Mouse (Mus musculus): ENCODE data around the gene Tnfrsf13c.

Tnfrsf13c gene

DNA sequence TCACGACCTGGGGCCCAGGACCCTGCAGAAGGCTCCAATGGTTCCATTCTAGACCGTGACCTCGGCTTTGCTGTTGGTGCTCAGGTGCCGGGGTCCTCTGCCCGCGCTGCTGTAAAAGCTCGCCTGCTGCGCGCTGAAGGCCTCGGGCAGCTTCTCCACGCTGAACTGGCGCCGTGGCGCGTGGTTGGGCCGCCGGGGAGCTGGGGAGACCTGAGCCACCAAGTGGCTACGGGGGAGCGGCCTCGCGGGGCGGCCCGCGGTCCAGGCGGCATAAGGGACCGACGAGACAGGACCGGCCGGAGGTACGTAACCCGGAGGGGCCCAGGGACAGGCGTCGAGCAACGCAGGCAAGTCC, 17.1 kb downstream of the Tnfrsf13c start:
- DNase-seq = no peak

DNA sequence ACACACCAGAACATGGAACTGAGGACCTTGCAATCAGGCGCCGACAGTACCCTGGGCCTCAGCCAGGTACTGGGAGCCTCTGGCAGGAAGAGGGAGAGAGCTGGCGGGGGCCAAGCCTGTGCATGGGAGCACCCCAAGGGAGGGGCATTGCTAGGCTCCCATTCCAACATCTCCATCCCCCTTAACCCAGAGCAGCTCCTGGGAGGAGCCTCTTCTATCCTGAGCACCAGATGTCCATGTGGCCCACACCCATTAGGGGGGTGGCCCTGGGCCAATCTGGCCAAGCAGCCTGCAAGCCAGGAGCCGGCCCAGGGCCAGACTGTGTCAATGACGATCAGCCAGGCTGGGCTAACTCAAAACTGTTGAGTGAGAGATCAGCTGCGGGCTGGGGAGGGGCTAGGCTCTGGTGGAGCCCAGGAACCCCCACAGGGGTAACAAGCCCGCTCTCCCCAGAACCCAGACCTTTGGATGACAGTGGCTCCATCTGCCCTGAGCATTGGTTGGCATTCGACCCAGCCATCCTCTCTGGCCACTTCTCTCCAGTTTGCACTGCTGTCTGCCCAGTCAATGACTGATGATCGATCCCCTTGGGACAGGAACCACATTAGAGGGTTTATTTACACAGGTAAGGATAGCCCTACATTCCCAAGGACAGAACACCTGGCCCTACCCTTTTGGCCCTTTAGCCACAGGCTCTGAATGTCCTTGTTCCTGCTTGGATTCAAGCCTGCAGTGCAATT, 17.6 kb downstream of the Tnfrsf13c start:
- DNase-seq = peak; percentile 63

DNA sequence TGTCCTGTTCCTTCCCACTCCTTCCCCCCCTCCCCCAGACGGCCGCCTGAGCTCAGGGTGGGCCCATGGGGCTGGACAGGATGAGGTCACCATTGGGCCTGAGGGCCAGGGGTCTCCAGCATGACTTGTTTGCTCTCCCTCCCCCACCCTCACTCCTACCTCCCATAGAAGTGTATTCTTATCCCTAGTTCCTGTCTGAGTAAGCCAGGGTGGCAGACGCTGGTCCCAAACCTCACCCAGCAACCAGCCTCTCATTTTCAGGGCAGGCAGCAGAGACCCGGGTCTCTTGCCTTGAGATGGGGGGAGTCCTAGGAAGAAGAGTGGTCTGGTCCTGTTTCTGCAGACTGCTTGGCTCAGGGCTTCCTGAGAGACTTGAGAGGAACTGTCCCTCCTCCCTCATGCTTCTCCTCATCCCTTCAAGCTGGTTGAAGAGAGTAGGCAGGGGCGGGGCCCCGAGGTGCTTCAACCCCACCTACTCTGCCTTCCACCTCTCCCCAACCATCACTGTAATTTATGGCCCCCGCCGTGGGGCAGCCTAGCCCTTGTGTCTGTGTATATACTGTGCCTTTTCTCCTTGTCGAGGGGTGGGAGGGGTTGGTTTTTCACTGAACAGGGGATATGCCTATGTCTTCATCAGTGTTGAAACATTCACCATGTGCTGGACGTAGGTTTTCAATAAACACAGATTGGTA, 19.3 kb downstream of the Tnfrsf13c start:
- no peak for DNase-seq

- DNase-seq = no peak
These were observed 20.4 kb downstream of the Tnfrsf13c start for GRCm38 (mm10) chr15:82203611-82204351.

DNA sequence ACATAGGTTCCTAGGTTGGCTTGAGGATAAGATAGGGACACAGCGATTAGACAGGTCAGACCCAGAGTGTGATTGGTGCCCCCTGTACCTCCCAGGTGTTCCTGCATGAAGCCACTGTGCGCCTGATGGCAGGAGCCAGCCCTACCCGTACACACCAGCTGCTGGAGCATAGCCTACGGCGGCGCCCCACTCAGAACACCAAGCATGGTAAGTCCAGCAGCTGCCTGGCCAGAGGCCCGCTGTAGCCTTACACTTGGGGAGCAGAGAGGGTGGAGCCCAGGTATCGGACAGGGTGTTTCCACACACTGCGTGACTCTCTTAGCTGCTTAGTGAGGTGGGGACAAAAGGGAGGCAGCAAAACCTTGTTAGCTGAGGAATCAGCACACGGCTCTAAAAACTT, 21.1 kb downstream of the Tnfrsf13c start:
- DNase-seq = no peak

DNA sequence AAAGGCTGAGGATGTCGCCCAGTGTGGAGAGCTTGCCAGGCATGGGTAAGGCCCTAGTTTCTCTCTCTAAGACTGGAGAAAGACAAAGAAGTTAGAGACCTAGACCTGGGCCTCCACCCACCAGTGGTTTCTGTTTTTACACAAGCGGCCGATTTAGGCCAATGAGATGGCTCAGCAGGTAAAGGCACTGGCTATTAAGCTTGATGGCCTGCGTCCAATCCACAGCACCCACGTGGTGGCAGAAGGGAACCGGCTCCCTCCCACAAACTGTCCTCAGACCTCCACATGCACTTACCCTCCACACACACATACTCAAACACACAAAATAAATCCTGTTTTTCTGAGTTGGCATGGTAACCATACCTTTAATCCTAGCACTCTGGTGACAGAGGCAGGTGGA, 22.1 kb downstream of the Tnfrsf13c start:
- no peak for DNase-seq

- no peak for DNase-seq
These were observed 24.6 kb downstream of the Tnfrsf13c start for GRCm38 (mm10) chr15:82199546-82199945.

- DNase-seq = no peak
These were observed 25.8 kb downstream of the Tnfrsf13c start for GRCm38 (mm10) chr15:82198342-82198741.

DNA sequence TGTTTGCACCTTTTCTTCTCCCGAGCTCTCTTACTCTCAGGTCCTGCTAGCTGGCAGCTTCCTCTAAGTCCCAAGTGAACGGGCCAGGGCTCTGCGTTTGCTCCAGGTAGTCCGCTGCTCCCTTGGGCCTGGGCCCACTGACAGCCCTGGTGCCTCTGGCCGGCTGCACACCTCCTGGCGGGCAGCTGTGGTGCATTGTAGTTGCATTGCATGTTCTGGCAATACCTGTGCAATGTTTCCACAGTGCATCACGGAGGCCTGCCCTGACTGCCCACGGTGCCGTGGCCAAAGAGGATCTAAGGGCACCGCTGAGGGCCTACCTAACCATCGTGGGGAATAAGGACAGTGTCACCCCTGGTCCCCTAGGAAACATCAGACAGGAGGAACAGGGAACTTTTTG, 26.2 kb downstream of the Tnfrsf13c start:
- DNase-seq = no peak

GRCm38 (mm10) chr15:82197246-82197750, 26.9 kb downstream of the Tnfrsf13c start:
- no peak for DNase-seq

- DNase-seq = no peak
These were observed 27.9 kb downstream of the Tnfrsf13c start for GRCm38 (mm10) chr15:82196300-82196699.

- no peak for DNase-seq
These were observed 31.6 kb downstream of the Tnfrsf13c start for GRCm38 (mm10) chr15:82192617-82193016.

DNA sequence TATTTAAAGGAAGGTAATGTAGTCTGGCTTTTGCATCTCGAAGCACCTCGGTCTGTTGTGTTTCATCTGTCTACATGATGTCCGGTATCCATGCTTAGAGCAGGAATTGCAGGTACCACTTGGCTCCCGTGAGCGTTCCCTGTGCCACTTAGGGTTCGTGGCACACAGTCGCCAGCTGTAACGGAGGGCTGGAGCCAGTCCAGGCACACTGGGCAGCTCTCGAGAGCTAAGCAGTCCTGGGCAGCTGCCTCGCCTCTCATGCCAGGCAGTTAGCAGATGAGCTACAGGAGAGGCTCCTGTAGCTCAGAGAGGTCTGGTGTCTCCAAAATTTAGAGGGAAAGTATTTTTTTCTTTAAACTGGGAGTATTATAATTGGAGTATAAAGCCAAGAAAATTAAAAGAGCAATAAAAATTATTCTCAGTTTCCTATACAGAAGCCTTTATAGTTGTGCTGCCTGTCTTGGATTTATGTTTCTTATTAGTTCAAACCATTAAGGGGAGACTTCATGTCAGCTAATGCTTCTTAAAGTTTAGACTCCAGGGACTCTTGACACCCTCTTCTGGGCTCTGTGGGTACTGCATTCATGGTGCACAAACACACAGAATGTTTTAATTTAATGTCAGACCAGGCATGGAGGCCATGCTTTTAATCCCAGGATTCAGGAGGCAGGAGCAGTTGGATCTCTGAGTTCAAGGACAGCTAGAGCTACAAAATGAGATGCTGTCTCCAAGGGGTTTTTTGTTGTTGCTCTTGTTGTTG, 35.5 kb downstream of the Tnfrsf13c start:
- DNase-seq = peak; percentile 62

- DNase-seq = no peak
These were observed 36.2 kb downstream of the Tnfrsf13c start for GRCm38 (mm10) chr15:82187924-82188323.

GRCm38 (mm10) chr15:82187401-82187800, 36.8 kb downstream of the Tnfrsf13c start:
- DNase-seq = no peak

DNA sequence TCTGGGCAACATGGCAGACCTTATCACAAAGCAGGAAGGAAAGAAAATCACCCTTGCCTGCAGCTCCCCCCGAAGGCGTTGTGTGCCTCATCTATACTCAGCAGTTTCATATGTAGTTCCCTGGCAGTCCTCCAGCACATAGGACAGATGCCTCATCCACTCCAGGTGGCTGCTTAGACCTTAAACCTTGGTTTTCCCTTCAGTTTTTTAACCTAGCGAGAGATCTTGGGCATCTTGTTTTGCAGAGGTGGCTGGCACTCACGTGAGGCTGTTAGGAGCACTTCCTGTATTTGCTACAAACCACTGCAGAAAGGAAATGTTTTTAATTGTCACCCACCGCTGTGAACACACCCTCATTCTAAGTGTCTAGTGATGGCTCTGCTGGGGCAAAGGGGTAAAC, 37.2 kb downstream of the Tnfrsf13c start:
- no peak for DNase-seq

- no peak for DNase-seq
These were observed 38.0 kb downstream of the Tnfrsf13c start for GRCm38 (mm10) chr15:82186131-82186530.

DNA sequence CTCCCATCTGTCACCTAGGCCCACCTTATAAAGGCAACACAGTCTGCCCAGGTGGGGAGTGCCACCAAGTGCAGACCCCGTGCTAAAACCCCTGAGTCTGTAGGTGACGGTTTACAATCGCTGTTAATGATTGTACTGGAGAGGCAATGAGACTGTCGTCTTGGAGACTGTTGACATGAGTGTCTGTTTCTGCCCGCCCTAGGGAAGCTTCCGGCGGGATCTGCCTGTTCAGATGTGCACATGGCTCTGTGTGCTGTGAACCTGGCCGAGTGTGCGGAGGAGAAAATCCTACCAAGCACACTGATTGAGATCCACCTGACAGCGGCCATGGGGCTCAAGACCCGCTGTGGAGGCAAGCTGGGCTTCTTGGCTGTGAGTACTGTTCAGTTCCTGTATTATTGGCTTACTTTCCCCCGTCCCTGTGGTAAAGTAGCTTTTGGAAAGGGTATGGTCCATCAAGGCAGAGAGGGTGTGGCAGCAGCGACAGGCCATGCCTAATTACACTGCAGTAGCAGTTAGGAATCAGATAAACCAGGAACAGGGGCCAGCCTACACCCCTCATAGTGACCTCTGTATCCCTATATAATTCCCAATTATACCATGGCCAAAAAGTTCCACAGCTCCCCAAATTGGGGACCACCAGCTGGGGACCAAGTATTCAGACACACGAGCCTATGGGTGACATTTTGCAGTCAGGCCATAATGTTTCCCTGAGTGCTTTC, 38.9 kb downstream of the Tnfrsf13c start:
- no peak for DNase-seq

DNA sequence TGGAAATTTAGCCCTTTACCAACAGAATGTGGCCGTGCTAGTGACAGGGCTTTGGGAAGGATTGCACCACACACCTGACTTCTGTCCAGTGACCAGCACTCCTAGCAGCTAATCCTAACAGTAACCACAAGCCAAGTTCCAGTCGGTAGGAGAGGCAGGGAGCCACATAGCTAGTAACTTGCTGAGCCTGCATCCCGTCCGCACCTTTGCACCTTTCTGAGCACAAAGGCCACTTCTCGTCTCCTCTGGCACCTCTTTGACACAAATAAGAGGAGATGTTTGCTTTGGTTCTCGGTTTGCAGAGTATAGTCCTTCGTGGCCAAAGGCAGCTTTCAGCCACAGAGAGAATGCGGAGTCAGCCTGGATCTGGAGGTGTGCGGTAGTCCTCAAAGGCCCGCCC, 39.5 kb downstream of the Tnfrsf13c start:
- no peak for DNase-seq

DNA sequence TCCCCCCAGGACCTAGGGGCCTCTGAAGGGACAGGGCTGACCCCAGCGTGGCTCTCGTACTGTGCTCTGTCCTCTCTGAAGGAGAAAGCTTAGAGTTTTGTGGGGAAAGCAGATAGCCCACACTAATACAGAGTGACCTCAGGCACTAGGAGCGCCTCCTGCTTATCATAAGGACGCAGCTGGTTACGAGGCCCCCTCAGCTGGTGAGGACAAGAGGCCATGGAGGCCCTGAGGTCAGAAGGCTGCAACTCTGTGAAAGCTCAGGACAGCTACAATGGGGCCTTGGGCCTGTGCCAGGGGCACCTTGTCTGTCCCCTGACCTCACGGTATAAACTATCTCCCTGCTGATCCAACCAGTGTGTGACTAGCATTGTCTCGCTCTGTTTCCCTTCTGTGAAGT, 40.0 kb downstream of the Tnfrsf13c start:
- no peak for DNase-seq

DNA sequence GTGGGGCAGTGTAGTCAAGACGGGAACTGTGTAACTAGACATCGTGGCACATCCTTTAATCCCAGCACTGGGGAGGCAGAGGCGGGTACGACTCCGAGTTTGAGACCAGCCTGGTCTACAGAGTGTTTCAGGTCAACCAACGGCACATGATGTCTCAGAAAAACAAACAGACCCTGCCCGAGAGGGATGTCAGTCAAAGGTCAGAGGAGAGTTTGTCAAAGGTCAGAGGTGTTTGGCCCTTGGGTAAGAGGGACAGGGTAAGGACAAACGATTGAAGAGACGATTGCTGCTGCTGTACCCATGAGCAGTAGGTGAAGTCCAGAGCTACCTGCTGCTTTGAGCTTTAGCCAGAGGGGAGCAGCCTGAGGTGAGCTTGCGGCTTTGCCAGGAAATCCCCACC, 40.6 kb downstream of the Tnfrsf13c start:
- DNase-seq = no peak

DNA sequence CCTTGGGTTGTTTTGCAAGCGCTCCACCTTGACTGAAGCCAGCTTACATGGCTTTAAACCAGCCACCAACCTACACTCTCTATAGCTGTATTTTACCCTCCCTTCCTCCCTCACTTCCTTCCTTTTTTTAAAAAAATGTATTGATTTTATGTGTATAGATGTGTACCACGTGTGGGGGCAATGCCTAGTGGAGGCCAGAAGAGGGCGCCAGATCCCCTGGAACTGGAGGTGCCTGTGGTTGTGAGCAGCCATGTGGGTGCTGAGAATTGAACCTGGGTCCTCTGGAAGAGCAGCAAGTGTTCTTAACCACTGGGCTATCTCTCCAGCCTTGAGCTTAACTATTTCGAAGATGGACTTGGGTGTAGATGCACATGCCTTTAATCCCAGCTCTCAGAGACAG, 41.9 kb downstream of the Tnfrsf13c start:
- DNase-seq = no peak
